8 mouse cellular contexts compared by ENCODE assay signal in the genomic region with DNA sequence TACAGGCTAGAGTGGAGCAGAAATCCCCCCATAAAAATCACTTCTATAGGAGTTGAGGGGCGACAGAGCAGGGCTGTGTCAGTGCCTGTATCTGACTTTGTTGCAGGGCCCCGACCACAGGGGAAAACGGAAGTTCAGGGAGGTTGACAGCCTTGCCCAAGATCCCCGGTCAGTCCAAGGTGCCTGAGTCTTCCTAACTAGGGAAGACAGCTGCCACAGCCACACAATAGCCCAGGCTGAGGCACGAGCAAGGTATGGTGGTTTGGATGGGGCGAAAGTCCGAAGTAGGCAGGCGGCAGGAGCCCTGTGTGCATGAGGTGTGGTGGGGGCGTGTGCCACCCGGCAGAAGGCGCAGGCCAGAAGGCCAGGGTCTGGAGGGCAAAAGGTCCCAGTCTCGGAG. TPM values are rescaled to one million over a fixed set of nuclear protein-coding genes. Genes with fewer than 3 reads are reported as not detected.
DNase-seq lines count a peak whose midpoint lies in the region; ATAC-seq lines count a peak whose summit lies in the region.

A gene (plus strand): TSS at position 153 of the 400 bp plus-strand sequence.

- no peak for DNase-seq in heart, adult 8-10 months (ENCODE audit: low spot score)
- peak; percentile 20 for DNase-seq in T-cell, adult 2 months (ENCODE audit: low spot score)
- no peak for DNase-seq in embryo, embryonic 9.5 days (ENCODE audit: extremely low spot score)
- no peak for DNase-seq in MN1 (ENCODE audit: low spot score)

- H3K9me3 ChIP-seq in heart, embryonic 14.5 days (ENCODE audit: control insufficient read depth, low read length): no peaks in the 10 kb centered on the region
- H3K9me3 ChIP-seq in liver, embryonic 15.5 days (replicated peaks): no peaks in the 10 kb centered on the region
- no peaks in the 10 kb centered on the region for H3K9me3 ChIP-seq in stomach, embryonic 15.5 days

- H3K4me1 ChIP-seq in heart, embryonic 14.5 days (ENCODE audit: control insufficient read depth in 2 of 2, insufficient read depth in 2 of 2, low read length in 2 of 2): peaks cover 21 to 35% of the 10 kb centered on the region in 2 experiments
- peaks cover 57% of the 10 kb centered on the region for H3K4me1 ChIP-seq in liver, embryonic 15.5 days (replicated peaks)
- peaks cover 40% of the 10 kb centered on the region for H3K4me1 ChIP-seq in stomach, embryonic 15.5 days

- ATAC-seq in heart, embryonic 14.5 days (ENCODE audit: insufficient number of reproducible peaks, insufficient read depth, low FRiP score, low read depth): no peak
- peak; percentile 71 for ATAC-seq in granulocyte monocyte progenitor cell, adult 5-6 weeks (replicated peaks; ENCODE audit: poor library complexity, severe bottlenecking)
- no peak for ATAC-seq in liver, embryonic 15.5 days (ENCODE audit: insufficient read depth)
- no peak for ATAC-seq in stomach, embryonic 15.5 days (ENCODE audit: insufficient read depth, low FRiP score, low read depth)

- peaks cover 5% of the 10 kb centered on the region; the same call in 1 of the 2 replicates for H3K36me3 ChIP-seq in heart, embryonic 14.5 days (ENCODE audit: control insufficient read depth, insufficient read depth, low read length)
- no peaks in the 10 kb centered on the region; the same call in 1 of the 2 replicates for H3K36me3 ChIP-seq in liver, embryonic 15.5 days (replicated peaks)
- no peaks in the 10 kb centered on the region for H3K36me3 ChIP-seq in stomach, embryonic 15.5 days

- H3K27me3 ChIP-seq in heart, embryonic 14.5 days (ENCODE audit: control insufficient read depth, insufficient read depth, low read length): no peaks in the 10 kb centered on the region; the same call in 1 of the 2 replicates
- H3K27me3 ChIP-seq in liver, embryonic 15.5 days: peaks cover 64% of the 10 kb centered on the region
- H3K27me3 ChIP-seq in stomach, embryonic 15.5 days (replicated peaks): no peaks in the 10 kb centered on the region; the same call in 1 of the 2 replicates

- H3K4me3 ChIP-seq in heart, embryonic 14.5 days (ENCODE audit: control insufficient read depth in 1 of 2, insufficient read depth in 1 of 2, low read depth in 1 of 2, low read length in 2 of 2): peak within 1 kb of the TSS; percentile 66 to 72
- H3K4me3 ChIP-seq in liver, embryonic 15.5 days (replicated peaks): peak within 1 kb of the TSS; percentile 67
- peak within 1 kb of the TSS; percentile 54 for H3K4me3 ChIP-seq in stomach, embryonic 15.5 days (replicated peaks)

- peak within 1 kb of the TSS; percentile 92 for H3K9ac ChIP-seq in heart, embryonic 14.5 days (ENCODE audit: low read length)
- peak within 1 kb of the TSS; percentile 81 for H3K9ac ChIP-seq in liver, embryonic 15.5 days
- peak within 1 kb of the TSS; percentile 6 for H3K9ac ChIP-seq in stomach, embryonic 15.5 days

- 26% methylated on average over 12 of the region's 12 CpGs for WGBS in heart, embryonic 14.5 days
- 8% methylated on average over 12 of the region's 12 CpGs for WGBS in liver, embryonic 15.5 days (ENCODE audit: insufficient replicate concordance)
- 23% methylated on average over 12 of the region's 12 CpGs for WGBS in stomach, embryonic 15.5 days

- H3K4me2 ChIP-seq in heart, embryonic 14.5 days (ENCODE audit: low read length): peak within 1 kb of the TSS; percentile 66
- peak within 1 kb of the TSS; percentile 95 for H3K4me2 ChIP-seq in liver, embryonic 15.5 days
- peak within 1 kb of the TSS; percentile 83 for H3K4me2 ChIP-seq in stomach, embryonic 15.5 days

- peak within 1 kb of the TSS; percentile 84 to 92 for H3K27ac ChIP-seq in heart, embryonic 14.5 days (replicated peaks in 1 of 2; ENCODE audit: control insufficient read depth in 1 of 2, insufficient read depth in 1 of 2, low read depth in 2 of 2, low read length in 2 of 2)
- H3K27ac ChIP-seq in liver, embryonic 15.5 days (replicated peaks): peak within 1 kb of the TSS; percentile 92
- H3K27ac ChIP-seq in stomach, embryonic 15.5 days: peak within 1 kb of the TSS; percentile 56

RNA-seq across cellular contexts. Expression of the gene that starts here (rescaled TPM):
- 82.5 and 111 TPM in 2 replicates for polyA plus RNA-seq in heart, embryonic 14.5 days (2014; fragmentation: Nextera tagmentation; extraction: Ambion mirVana)
- total RNA-seq in heart, adult 8-10 months (2022): 1 to 10 TPM; 1.0 to 3.7 (median 1.3) TPM
- 5.0 and 11.3 TPM in 2 replicates for total RNA-seq in granulocyte monocyte progenitor cell, adult 5-6 weeks (2014; fragmentation: Nextera tagmentation)
- total RNA-seq in granulocyte monocyte progenitor cell, adult 5-6 weeks (2017): 4.1 and 4.7 TPM in 2 replicates
- 73.5 and 82.2 TPM in 2 replicates for polyA plus RNA-seq in liver, embryonic 15.5 days (2015; fragmentation: Nextera tagmentation; extraction: Ambion mirVana)
- polyA plus RNA-seq in stomach, embryonic 15.5 days (2015; fragmentation: Nextera tagmentation; extraction: Ambion mirVana): 57.7 and 60.4 TPM in 2 replicates

Comparison
In these comparisons a context has a peak if more than half of its experiments do, and no peak if none do; other contexts are left out.
1. H3K9ac ChIP-seq: peak in every context shown above with its lines; median percentile 92 in heart, embryonic 14.5 days; 81 in liver, embryonic 15.5 days; 6 in stomach, embryonic 15.5 days.